Mouse (Mus musculus) T-cell, adult 2 months (primary cell): ENCODE results near the gene Ptprs.
"Not testable (repeated sequence)": the region's sequence is repeated elsewhere in the genome, so short reads cannot be mapped to it uniquely, and the experiment has no call there.

Experiments
- DNase-seq: peaks from one replicate; pipeline ENCODE4 v3.0.0; 2022; ENCODE audit warnings: low spot score

Gene Ptprs

DNA sequence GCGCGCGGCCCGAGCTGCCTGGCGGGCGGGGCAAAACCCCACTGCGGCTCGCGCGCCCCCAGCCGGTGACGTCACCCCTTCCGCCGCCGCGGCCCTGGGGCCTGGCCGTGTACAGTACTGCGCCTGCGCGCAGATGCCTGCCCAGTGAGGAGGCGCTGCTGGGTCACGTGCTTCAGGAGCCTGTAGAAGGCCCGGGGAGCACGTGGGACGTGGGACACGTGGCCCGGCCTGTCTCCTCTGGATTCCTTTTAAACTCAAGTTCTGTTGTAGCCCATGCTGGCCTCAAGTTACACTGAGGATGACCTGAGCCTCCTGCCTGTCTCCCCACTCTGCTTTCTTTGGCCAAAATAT lies at the start of gene Ptprs:
Gene Ptprs, minus strand, starts transcription at position 82 of the 351 bp plus-strand sequence.
- peak; percentile 88 for DNase-seq

DNA sequence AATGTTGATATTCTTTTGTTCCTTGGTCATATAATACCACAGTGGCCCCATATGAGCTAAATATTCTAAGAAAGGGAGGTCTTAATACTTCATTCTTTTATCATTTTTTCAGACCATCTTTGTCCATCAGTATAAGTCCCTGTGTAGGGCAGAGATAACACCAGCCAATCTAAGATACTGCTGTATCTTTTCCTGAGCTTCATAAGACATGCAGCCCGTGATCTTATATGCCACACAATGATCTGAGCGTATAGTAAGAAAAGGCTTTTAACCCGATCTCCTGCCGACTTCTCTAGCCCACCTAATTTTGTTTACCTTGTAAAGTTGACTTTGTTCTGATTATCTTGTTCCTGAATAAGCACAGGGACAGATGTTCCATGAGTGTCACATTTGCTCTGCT lies 48.7 kb upstream of the Ptprs start:
- no peak for DNase-seq

DNA sequence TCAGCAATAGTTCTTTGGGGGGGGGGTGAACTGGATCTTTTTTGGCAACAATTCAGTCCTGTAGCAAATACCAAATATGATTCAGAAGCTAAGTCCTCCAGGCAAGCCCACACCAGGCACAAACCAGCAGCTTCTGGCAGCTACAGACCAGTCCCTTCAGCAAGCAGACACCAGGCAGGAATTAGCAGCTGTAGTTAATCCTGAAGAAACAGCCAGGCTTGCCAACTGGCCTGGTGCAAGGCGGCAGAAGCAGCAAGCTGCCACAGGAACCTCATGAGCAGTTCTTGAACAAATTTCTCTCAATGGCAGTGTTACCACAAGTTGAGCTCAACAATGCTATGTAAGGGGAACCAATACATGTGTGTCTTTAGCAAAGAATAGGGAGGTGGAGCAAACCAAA lies 46.5 kb upstream of the Ptprs start:
- no peak for DNase-seq

DNA sequence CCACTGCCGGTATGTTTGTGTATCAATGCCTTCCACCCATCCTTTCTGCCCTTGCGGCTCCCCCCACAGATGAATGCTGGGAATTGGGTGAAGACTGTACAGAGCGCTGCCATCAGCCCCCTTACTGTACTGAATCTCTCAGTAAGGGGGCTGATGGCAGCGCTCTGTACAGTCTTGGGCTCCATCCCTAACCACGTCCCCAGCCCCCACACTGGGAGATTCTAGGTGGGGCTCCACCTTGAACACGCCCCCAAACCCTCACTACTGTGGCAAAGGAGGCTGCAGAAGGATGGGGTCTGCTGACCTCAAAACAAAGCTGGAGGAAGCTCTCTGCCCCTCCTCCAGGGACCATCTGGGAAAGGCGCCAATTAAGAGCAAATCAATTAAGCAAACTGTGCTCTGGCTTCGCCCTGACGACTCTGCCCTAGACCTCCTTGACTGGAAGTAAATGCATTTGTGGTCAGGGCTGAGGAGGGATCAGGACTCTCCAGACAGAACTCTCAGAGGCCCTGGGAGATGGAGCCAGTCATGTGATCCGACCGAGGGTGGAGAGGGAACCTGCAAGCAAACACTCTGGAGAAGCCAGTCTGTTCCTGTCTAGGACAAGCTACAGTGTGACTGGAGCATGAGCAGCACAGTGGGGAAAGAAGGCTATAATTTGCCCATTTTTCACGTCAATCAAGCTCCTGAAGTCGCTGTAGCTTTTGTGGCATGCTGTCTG lies 39.6 kb upstream of the Ptprs start:
- no peak for DNase-seq

DNA sequence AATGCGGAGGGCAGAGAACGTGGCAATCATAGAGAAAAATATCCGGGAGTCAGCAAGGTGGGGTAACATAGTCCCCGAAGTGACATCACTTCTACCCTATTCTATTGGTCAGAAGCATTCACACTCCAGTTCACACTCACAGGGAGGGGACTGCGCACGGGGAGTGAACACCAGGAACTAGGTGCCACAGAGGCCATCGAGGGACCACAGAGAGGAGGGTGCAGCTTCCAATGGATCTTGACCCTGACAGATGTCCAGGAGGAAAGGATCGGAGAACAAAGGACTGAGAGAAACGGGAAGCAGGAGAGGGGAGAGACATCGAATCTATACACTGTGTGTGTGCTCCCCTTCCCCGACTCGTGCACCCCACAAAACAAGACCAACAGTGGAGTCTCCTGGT lies 38.6 kb upstream of the Ptprs start:
- DNase-seq, result no peak

DNA sequence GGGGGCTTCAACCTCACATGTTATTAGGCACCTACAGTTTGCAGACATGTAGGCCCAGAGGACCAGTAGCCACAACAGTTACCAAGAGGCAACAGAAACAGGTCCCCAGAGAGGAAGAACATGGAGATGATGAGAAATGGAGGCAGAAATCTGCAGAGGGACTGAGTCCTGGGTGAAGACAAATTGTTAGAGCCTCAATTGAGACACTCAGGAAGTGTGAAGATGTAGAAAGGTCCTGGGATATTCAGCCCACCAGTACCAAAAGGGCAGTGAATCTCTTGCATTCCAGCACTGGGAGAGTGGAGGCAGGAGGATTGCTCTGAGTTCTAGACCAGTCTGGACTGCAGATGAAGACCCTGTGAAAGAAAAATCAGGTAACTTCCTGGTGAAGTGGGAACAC lies 38.0 kb upstream of the Ptprs start:
- no peak for DNase-seq

DNA sequence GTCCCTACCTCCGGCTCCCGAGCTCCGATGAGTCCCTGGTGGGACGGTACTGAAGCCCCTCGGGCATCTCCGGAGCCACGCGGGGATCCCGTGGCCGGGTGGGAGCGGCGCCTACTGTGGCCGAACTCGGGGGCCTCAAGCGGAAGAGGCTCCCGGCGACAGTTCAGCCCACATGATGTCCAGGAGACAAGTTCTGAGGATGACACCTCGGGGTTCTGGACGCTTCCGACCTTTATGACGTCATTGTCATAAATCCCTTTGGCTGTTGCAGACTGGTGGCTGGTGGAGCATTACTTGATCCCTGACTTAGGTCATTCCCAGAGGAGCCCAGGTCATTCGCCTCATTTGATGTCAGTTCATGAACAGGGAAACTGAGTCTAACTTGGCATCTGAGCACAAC lies 36.0 kb upstream of the Ptprs start, which contains the start of gene Znrf4:
Gene Znrf4, minus strand, starts transcription at position 122 of the 400 bp plus-strand sequence.
- no peak for DNase-seq

DNA sequence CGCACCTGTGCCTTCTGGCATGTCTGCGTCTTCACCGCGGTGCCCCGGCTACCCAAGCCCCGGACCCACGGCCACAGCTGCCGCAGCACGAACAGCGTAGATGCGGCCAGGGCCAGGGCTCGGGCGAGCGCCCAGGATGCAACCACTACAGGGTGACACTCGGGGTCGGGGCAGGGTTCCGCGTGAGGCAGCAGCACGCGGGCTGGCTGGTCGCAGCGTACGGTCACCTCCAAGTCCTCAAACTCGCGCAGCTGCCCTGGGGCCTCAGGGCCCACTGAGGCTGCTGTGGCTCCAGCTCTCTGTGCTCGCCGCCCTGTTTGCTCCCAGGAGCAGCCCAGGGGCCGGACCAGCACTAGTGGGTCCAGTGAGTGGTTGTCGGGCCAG lies 35.4 kb upstream of the Ptprs start:
- no peak for DNase-seq

DNA sequence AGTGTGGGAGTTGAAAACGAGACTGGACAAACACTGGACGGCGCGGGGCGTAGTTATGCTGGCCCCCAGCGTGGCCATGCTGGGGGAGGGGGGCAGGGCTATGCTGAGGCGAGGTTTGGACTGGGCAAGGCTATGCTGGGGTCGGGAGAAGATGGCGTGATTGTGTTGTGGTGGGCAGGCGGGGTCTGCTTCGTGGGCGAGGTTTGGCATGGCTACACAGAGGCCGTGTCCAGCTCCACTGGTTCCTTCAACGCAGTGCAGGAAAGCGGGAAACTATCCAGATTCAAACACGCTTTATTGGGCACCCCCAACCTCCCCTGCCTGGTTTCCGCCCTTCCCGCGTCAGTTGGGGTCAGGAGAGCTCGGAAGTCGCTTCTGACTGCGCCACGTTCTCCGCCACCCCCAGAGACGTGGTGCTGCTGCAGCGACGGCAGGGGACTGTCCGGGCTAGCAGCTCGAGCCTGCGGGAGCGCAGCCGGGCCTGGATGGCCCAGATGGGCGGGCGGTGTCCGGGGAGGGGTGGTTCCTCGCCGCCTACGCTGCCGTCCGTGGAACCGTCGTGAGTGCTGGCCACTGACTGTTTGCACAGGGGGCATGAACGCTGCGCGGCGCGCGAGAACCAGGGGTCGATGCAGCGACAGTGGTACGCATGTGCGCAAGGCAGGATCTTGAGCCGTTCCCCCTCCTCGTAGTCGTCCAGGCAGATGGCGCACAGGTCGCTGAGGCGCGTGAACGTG lies 34.9 kb upstream of the Ptprs start:
- DNase-seq, result no peak

DNA sequence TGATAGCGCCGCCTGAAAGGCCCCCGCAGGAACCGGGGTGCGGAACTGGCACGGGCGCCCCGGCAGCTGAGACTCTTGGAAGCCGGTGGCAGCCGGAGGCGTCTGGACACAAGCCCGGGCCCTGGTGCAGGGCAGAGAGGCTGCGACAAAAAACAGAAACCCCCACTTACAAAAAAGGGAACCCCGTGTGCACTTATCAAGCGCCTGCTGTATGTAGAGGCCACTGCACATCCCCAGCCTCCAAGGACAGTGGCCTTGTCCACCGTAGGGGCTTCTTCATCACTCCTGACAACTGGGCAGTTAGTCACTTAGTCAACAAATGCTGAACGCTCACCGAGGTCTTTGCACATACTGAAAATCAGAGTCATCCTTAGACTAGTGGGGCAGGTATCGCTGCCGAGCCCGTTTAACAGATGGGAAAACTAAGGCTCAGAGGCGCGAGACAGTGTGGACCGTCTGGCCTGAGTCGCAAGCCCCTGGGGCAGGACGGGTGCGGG lies 34.2 kb upstream of the Ptprs start:
- DNase-seq, result no peak

DNA sequence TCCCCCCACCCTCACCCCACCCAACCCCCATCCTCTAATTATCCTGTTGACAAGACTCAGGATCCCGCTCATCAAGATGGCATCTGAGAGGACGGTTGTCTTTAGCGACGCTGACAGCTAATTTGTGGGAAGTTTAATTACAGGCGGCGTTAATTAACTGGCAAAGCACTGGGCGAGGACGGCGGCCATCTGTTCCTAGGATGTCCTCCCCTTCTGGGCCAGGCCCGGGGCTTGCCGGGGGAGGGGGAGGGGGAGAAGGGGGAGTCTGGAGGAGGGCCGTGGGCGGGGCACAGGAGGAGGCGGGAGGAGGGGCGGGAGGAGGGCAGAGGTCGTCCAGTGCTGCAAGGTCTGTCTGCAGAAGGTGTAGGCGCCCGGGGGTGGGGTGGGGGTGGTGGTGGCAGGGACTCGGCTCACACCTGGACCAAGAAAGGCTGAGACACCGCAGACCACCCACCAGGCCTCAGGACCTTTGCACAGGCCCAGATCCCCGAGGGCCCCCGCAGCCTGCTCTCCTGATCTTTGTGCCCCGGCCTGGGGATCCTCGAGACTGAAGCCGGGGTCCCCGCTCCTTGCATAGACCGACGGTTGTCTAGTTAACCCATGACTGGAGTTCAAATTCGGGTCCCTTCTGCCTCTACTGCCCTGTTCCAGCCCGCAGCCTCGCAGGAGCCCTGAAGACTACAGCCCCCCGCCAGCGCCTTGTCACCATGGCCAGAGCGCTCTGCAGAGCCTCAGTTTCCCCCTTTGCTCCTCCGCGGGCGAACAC lies 33.6 kb upstream of the Ptprs start:
- DNase-seq, result no peak

DNA sequence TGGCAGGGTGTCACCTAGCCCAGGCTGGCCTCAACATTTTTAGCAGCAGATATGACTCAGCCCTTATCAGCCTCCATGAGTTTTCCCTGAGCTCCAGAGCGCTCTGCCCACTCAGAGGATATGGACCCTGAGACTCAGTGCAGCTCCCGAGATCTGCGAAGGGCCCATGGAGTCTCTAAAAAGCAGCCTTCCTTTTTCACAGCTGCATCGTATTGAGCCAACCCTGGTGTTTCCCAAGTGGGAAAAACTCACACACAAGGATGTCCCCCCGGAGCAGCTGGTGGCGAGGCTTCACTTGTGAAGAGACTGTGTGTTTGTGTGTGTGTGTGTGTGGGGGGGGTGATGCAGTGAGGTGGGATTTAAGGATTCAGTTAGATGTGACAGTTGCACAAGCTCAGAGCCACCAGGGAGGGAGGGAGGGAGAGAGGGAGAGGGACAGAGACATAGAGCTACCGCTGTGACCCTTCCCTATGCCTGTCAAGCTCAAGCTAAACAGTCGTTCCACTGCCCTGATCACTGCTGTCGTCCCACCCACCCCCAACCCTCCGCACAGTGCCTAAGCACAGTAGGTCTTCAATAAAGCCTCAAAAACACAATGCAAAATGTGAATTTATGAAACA lies 32.8 kb upstream of the Ptprs start:
- no peak for DNase-seq

DNA sequence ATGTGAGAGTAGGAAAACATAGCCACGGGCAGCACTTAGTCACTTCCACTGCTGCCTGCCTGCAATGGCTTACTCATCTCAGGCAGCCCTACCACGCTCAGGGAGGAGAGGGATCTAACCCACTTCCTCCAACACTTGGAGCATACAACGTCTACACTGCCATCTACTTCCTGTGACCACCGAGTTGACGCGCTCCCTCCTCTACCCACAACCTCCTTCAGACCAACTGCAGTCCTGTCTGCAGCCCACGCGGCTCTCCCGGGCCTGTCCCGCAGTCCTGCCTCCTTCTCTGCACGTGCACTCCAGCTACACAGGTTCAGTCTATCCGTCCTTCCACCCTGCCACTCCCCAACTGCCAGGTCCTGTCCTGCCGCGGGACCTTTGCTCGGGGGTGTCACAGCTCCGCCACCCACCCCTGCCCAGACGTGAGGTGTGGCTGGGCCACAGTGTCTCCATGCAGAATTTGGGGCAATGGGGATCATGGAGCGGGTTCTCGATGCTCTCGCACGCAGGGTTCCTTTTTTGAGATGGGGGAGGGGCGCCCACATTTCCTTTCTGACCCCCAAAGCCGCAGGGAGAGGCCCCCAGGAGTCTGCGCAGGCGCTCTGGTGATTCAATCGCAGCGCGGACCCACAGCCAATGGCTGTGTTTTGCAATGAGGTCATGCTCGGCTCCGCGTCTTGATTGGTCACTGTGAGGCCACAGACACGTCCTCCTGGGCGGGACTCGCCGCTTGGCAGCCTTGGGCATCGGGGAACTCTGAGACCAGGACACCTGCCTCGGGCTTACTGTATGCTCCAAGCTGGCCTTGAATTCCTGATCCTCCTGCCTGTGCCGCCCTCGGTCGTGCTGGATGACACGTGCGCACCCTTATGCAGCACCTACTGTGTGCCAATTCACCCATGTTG lies 31.1 kb upstream of the Ptprs start:
- peak; percentile 91 for DNase-seq

DNA sequence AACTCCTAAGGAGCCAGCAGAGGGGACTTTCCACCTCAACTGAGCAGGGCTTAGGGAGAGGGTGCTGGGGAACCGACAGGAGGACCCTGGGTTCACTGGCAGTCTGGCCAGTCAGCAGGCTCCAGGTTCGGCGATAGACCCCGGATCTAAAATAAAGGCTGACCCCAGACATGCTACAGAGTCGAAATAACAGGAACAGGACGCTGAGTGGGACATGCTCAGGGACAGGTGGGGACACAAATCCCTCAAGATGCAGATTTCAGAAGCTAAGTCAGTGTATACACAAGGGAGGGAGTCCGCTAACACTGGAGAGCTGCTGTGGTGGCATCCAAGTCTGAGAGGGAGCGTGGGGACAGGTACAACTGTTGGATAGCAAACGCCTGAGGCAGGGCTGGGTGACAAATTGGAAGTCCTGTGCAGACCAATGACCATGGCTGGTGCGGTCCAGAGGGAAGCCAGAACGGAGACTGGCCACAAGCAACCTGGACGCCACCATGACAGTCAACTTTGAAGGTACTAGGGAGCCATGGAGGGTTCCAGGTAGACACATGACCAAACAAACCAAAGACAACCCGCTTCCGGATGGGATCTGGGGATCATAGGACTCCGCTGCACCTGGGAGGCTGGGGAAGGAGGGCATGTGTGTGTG lies 30.3 kb upstream of the Ptprs start:
- DNase-seq, result no peak

DNA sequence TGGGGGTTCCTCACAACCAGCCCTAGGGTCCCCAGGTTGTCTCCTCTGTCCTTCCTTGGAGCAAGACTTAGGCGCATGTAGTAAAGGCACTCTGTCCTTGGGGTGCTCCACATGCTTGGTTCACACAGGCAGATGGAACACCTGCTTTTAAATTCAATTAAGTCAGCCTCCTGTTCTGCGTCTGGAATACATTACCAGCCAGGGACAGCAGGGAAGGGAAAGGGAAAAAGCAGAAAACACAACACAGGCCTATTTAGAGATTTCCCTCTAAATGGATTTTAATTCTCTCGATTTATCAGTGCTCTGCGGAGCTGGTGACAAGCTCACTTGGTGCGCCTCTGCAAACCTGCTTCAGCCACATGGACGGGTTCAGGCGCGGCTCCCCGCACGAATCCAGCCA lies 29.1 kb upstream of the Ptprs start:
- DNase-seq, result no peak

DNA sequence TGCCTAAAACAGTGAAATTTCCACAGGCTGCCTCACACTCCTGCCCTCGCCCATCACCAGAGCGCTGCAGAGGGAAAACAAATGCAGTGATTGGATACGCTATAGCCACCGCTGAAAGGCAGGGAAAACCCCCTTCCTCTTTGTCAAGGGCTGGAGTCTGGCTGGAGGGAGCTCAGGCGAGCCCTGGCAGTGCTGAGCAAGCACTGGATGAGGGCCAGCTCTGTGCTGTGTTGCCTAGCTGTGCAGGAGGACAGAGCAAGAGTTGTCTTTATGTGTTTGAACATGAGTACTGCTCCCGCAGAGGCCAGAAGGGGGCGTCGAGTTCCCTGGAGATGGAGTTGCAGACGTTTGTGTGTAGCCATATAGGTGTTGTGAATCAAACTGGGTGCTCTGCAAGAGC lies 26.2 kb upstream of the Ptprs start:
- DNase-seq, result no peak

DNA sequence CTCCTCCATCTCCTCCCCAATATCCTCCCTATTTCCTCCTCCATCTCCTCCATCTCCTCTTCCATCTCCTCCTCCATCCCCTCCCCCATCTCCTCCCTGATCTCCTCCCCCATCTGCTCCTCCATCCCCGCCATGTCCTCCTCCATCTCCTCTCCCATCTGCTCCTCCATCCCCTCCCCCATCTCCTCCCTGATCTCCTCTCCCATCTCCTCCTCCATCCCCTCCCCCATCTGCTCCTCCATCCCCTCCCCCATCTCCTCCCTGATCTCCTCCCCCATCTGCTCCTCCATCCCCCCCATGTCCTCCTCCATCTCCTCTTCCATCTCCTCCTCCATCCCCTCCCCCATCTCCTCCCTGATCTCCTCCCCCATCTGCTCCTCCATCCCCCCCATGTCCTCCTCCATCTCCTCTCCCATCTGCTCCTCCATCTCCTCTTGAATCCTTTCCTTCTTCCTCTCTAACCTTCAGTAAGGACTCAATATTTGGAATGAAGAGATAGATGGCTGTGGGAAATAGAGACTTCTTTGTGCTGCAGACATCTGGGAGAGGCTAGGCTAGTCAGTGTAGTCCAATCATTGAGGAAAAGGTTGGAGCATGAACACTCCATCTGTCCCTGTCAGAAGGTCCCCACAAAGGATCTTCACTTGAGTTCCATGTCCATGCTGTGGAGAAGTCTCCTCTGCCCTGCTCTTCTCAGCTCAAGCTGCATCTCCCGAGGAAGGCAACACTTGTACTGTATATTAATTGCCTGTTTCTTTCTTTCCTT lies 25.5 kb upstream of the Ptprs start:
- DNase-seq, result not testable (repeated sequence)

DNA sequence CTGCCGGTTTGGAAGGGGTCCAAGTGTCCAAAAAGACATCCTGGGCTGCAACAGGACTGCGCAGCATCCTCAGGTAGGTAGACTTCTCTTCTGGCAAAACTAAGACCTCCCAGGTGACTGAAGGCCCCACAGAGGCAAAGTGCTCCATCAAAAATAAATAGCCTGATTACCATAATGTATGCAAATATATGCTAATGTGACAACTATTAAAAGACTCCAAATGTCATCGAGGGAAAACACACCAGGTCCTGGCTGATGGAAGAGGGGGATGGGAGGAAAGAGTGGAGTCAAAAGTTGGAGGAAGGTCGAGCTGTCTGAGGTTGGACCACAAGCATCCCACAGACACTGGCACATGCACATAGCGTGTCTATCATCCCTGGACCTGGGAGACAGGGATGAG lies 22.9 kb upstream of the Ptprs start:
- no peak for DNase-seq

DNA sequence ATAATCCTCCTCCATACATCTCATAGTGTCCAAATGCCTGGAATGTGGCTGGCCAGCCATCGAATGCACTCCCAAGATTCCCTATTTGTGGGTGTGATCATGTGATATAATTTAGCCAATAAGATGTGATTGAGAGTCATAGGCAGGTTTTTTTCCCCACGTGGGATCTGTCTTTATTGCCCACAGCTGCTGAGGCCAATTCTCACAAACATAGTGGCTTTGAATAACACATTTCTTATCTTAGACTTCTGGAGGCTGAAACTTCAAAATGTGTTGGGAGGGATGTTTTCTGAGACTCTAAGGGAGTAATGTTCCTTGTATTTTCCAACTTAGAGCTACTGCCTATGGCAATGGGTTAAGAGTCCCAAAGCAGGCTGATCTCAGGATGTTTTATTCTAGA lies 18.2 kb upstream of the Ptprs start:
- DNase-seq, result no peak

DNA sequence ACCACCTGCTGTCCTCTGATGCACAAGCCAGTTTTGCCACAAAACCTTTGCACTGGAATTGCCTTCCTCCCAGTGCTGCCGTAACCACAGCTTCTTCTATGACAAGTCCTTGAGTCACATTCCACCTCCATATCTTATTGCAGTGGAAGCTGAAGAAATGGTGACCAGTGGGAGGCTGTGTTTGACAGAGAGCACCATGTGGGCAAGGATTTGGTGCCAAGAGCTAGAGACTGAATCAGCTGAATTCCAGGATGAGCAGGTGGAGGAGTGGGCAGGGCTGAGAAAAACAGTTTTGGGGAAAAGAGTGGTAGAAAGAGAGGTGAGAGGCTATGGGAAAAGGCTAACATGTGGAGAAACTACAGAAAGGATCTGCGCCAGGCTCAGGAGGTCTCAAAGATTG lies 17.6 kb upstream of the Ptprs start:
- no peak for DNase-seq
